Mouse (Mus musculus) G1E (cell line): ENCODE measurements around the gene Taf4.

Experiments
- CTCF ChIP-seq: IDR thresholded peaks from 2 replicates; pipeline ENCODE4 v1.5.1; 2012; ENCODE audit warnings: low read depth, low read length, inconsistent platforms, mixed read lengths
- GATA1 ChIP-seq: IDR thresholded peaks from 2 replicates; pipeline ENCODE4 v1.6.1; 2012; ENCODE audit warnings: borderline replicate concordance, low read length, inconsistent platforms, mixed read lengths
- POLR2AphosphoS5 ChIP-seq: IDR thresholded peaks from 2 replicates; pipeline ENCODE4 v1.6.1; 2012; ENCODE audit warnings: low read depth, low read length, inconsistent platforms; ENCODE audit not compliant: insufficient replicate concordance
- TAL1 ChIP-seq: conservative IDR thresholded peaks from 2 replicates; pipeline ENCODE4 v1.6.1; 2012; ENCODE audit warnings: low read depth, low read length, inconsistent platforms, mixed read lengths

GRCm38 (mm10) chr2:179869871-179870270, 106.6 kb downstream of the Taf4 start:
- TF ChIP-seq CTCF (no peak), GATA1 (no peak), TAL1 (no peak), POLR2AphosphoS5 (no peak)
